In genomic region chr5:142435736-142436135, GRCm38 (mm10) we compare ENCODE assay signal across 22 mouse cellular contexts. TPM values are rescaled to one million over a fixed set of nuclear protein-coding genes. Genes with fewer than 3 reads are reported as not detected.
DNase-seq lines count a peak whose midpoint lies in the region; ATAC-seq and TF ChIP-seq lines count a peak whose summit lies in the region.
"Had no signal": no experiment of that assay in that cellular context is flagged by ENCODE, and none has a peak within 500 bp of the region (broad histone marks: within the 10 kb centered on the region; RNA-seq: fewer than 3 reads in every experiment).

No protein-coding gene starts in this region.

- TF ChIP-seq POLR2A in thymus, adult 2 months (IDR thresholded peaks at IDR 0.05; ENCODE audit: control insufficient read depth, extremely low read depth, insufficient read depth, low read length, poor library complexity) = no peak

- 92% methylated on average over 15 of the region's 15 CpGs for WGBS in thymus, adult 2 months
- 94% methylated on average over 15 of the region's 15 CpGs for WGBS in kidney, embryonic 16.5 days

- DNase-seq in gastrocnemius, adult 2 months = no peak
- no peak for DNase-seq in gastrocnemius, postnatal 25 days
- peak; percentile 36 for DNase-seq in thymus, adult 2 months
- DNase-seq in thymus, postnatal 0 days (ENCODE audit: low spot score) = no peak
- peak; percentile 41 for DNase-seq in thymus, postnatal 25 days
- no peak for DNase-seq in liver
- DNase-seq: adrenal gland, postnatal 10 days; adrenal gland, postnatal 36 days; cerebellum, adult 18-20 months; cerebellum, adult 9-10 months; cerebellum, postnatal 14 days; gastrocnemius, postnatal 14 days; heart, adult 18-20 months; heart, postnatal 14 days; heart, postnatal 4 days had no signal

- H3K9ac ChIP-seq in kidney, embryonic 16.5 days (replicated peaks; ENCODE audit: low read length) = no peak overlapping the region
- H3K9ac ChIP-seq: forebrain, embryonic 13.5 days; heart, embryonic 13.5 days; hindbrain, embryonic 14.5 days had no signal

- peak overlapping the region; percentile 88 for H3K27ac ChIP-seq in gastrocnemius, adult 2 months
- no peak overlapping the region for H3K27ac ChIP-seq in thymus, adult 2 months (ENCODE audit: control insufficient read depth, insufficient read depth, low read length)
- no peak overlapping the region for H3K27ac ChIP-seq in kidney, embryonic 16.5 days (ENCODE audit: low read length)
- H3K27ac ChIP-seq: forebrain, embryonic 10.5 days; forebrain, embryonic 13.5 days; heart, embryonic 13.5 days; hindbrain, embryonic 14.5 days had no signal

- peaks cover 15% of the 10 kb centered on the region for H3K4me1 ChIP-seq in thymus, adult 2 months (replicated peaks; ENCODE audit: control insufficient read depth, insufficient read depth, low read length)
- peaks cover 39% of the 10 kb centered on the region for H3K4me1 ChIP-seq in kidney, embryonic 16.5 days (ENCODE audit: insufficient read depth, low read length)

- H3K4me2 ChIP-seq in kidney, embryonic 16.5 days (replicated peaks; ENCODE audit: low read depth, low read length) = no peak overlapping the region
- H3K4me2 ChIP-seq: forebrain, embryonic 13.5 days; heart, embryonic 13.5 days; hindbrain, embryonic 14.5 days had no signal

- peaks cover 12% of the 10 kb centered on the region for H3K36me3 ChIP-seq in thymus, adult 2 months (ENCODE audit: control insufficient read depth, insufficient read depth, low read length)
- H3K36me3 ChIP-seq in kidney, embryonic 16.5 days (ENCODE audit: insufficient read depth, low read length) = peaks cover 16% of the 10 kb centered on the region

- H3K4me3 ChIP-seq in gastrocnemius, adult 2 months = no peak overlapping the region
- H3K4me3 ChIP-seq in thymus, adult 2 months (ENCODE audit: control insufficient read depth, insufficient read depth, low read length) = no peak overlapping the region
- no peak overlapping the region for H3K4me3 ChIP-seq in kidney, embryonic 16.5 days (ENCODE audit: low read length)
- H3K4me3 ChIP-seq: forebrain, embryonic 10.5 days; forebrain, embryonic 13.5 days; heart, embryonic 10.5 days; heart, embryonic 13.5 days had no signal

- intact Hi-C loops in gastrocnemius, adult 2 months (cut with DNase I) = no loop called here

- no peak for ATAC-seq in kidney, embryonic 16.5 days (ENCODE audit: low FRiP score, low TSS enrichment)
- ATAC-seq: forebrain, embryonic 13.5 days; forebrain, embryonic 16.5 days had no signal

- H3K27me3 ChIP-seq in thymus, adult 2 months (ENCODE audit: control insufficient read depth, insufficient read depth, low read length) = no peaks in the 10 kb centered on the region
- no peaks in the 10 kb centered on the region for H3K27me3 ChIP-seq in kidney, embryonic 16.5 days (ENCODE audit: insufficient read depth, low read length)
- H3K27me3 ChIP-seq: forebrain, embryonic 13.5 days; heart, embryonic 13.5 days had no signal

- no peaks in the 10 kb centered on the region for H3K9me3 ChIP-seq in kidney, embryonic 16.5 days (ENCODE audit: low read length)
- H3K9me3 ChIP-seq: forebrain, embryonic 10.5 days; forebrain, embryonic 13.5 days; heart, embryonic 10.5 days; heart, embryonic 13.5 days had no signal

- no peak for TF ChIP-seq CTCF in gastrocnemius, adult 2 months (IDR thresholded peaks at IDR 0.05)
- no peak for TF ChIP-seq CTCF in thymus, adult 2 months (IDR thresholded peaks at IDR 0.05; ENCODE audit: borderline replicate concordance, control insufficient read depth, extremely low read depth, insufficient read depth, low read length, poor library complexity)

RNA-seq across cellular contexts. Expression of gene Ap5z1, which starts 28.0 kb away (rescaled TPM):
- total RNA-seq in gastrocnemius, adult 2 months (2021) = 1 to 10 TPM; 3.7 to 5.0 TPM
- total RNA-seq in gastrocnemius, postnatal 25 days (2021) = 1 to 10 TPM; 2.5 to 4.0 TPM
- 75.2 and 87.1 TPM in 2 replicates for polyA plus RNA-seq in thymus, adult 2 months (2012; rRNA removed)
- 8.1 and 9.3 TPM in 2 replicates for polyA plus RNA-seq in thymus, postnatal 0 days (2015; fragmentation: Nextera tagmentation; extraction: Ambion mirVana)
- polyA plus RNA-seq in kidney, embryonic 16.5 days (2015; fragmentation: Nextera tagmentation; extraction: Ambion mirVana) = 13.2 and 13.8 TPM in 2 replicates

RNA-seq across cellular contexts. Expression of gene Foxk1, which starts 34.4 kb away (rescaled TPM):
- total RNA-seq in gastrocnemius, adult 2 months (2021) = 10 to 100 TPM; 12.2 to 18.9 TPM
- 10 to 100 TPM; 10.5 to 12.1 TPM for total RNA-seq in gastrocnemius, postnatal 25 days (2021)
- polyA plus RNA-seq in thymus, adult 2 months (2012; rRNA removed) = 27.9 and 33.7 TPM in 2 replicates
- 2.9 and 5.1 TPM in 2 replicates for polyA plus RNA-seq in thymus, postnatal 0 days (2015; fragmentation: Nextera tagmentation; extraction: Ambion mirVana)
- polyA plus RNA-seq in kidney, embryonic 16.5 days (2015; fragmentation: Nextera tagmentation; extraction: Ambion mirVana) = 3.6 and 4.4 TPM in 2 replicates

Comparison
In these comparisons a context has a peak if more than half of its experiments do, and no peak if none do; other contexts are left out.
1. DNase-seq: peak in thymus, adult 2 months (single experiment) and thymus, postnatal 25 days (single experiment); none in gastrocnemius, adult 2 months (single experiment), gastrocnemius, postnatal 25 days (single experiment), thymus, postnatal 0 days (single experiment) and liver (single experiment).